Mouse (Mus musculus) WW6 (cell line): ENCODE results near the gene Paox.

Experiments used
- DNase-seq: peaks from one replicate; pipeline ENCODE4 v3.0.0-alpha.2; 2013; ENCODE audit warnings: low read depth, low spot score

Gene Paox

DNA sequence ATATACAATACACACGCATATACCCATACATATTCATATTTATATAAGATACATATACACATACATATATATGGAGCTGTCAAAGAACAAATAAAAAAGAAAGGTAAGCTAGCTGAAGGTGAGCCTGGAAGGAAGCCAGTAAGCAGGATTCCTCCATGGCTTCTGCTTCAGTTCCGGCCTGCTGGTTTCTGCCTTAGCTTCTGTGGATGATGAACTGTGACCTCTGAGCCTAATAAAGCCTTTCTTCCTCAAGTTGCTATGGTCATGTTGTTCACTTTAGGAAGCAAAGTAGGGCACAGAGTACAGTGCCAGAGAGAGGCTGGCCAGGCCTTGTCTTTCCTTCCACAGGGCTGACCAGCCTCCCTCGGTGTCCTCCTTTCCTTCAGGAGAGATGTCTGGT is 55.3 kb downstream of the Paox start:
- no peak for DNase-seq

DNA sequence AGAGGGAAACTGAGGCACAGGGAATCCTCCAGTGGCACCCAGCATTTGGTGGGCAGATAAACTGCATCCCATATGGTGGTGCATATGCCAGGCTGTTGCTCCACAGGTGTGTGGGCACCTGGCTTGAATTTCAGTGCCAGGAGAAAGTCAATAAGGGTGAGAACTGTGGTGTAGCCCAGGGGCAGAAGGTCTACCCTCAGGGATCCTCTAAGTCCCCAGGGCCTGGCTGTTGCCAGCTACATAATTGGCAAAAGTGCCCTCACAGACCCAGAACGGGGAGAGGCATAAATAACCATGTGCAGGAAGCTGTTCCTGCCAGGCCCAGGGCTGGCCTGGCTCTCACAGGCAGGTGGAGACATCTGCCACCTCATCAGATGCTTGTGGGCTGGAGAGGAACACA is 57.3 kb downstream of the Paox start, which contains the start of gene Olfr523:
Gene Olfr523 (plus strand): TSS at position 282 of the 400 bp plus-strand sequence.
- DNase-seq = no peak

DNA sequence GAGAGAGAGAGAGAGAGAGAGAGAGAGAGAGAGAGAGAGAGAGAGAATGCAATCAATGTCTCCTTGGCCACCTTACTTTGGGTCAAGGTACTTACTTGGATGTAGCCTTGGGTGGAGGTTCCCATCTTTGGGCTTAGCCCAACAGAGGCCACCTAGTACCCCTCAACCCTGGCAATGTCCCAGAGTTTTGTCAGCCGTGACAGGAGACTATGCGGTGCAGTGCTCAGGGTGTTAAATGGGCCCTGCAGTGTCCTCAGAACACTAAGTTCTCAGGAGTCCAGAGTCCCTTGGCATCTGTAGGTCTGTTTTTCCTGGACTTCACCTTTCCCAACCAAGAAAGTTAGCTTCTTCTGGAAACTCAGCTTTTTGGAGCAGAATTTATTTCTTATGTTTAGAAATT is 63.6 kb downstream of the Paox start:
- no peak for DNase-seq

- DNase-seq = no peak
Measured at GRCm38 (mm10) chr7:140180692-140181091, 65.1 kb downstream of the Paox start.

- no peak for DNase-seq
Measured at GRCm38 (mm10) chr7:140184206-140184605, 68.6 kb downstream of the Paox start.
